21 mouse cellular contexts compared by ENCODE assay signal in genomic region chr4:124422406-124422805, GRCm38 (mm10).
A peak's percentile ranks its signal among the peaks of the same experiment; 100 is the strongest.
DNase-seq lines count a peak whose midpoint lies in the region; ATAC-seq and TF ChIP-seq lines count a peak whose summit lies in the region.
"Had no signal": no experiment of that assay in that cellular context is flagged by ENCODE, and none has a peak within 500 bp of the region (broad histone marks: within the 10 kb centered on the region; RNA-seq: fewer than 3 reads in every experiment).

No protein-coding gene starts in this region.

- DNase-seq in forebrain, embryonic 11.5 days (ENCODE audit: low spot score) = peak; percentile 32
- no peak for DNase-seq in forebrain, embryonic 14.5 days (ENCODE audit: low spot score)
- peak; percentile 64 for DNase-seq in heart, adult 11 months
- no peak for DNase-seq in heart, postnatal 36 days
- DNase-seq in heart, embryonic 10.5 days (ENCODE audit: low spot score) = peak; percentile 28
- DNase-seq in heart, postnatal 10 days = no peak
- DNase-seq in midbrain, embryonic 11.5 days (ENCODE audit: low spot score, missing footprints) = peak; percentile 66
- DNase-seq in midbrain, postnatal 0 days (ENCODE audit: low spot score) = no peak
- DNase-seq: adrenal gland, adult 2 months; adrenal gland, adult 8-10 months; adrenal gland, postnatal 10 days; adrenal gland, postnatal 14 days; adrenal gland, postnatal 25 days; adrenal gland, postnatal 36 days; B cell, adult 2 months; cerebellum, adult 11 months; cerebellum, adult 11-12 months had no signal

- H3K4me2 ChIP-seq in forebrain, embryonic 11.5 days (ENCODE audit: low read depth, low read length, severe bottlenecking) = no peak overlapping the region
- no peak overlapping the region for H3K4me2 ChIP-seq in forebrain, embryonic 14.5 days (ENCODE audit: low read length)
- H3K4me2 ChIP-seq in midbrain, embryonic 11.5 days = no peak overlapping the region
- H3K4me2 ChIP-seq in midbrain, postnatal 0 days (ENCODE audit: low read depth, low read length, poor library complexity, severe bottlenecking) = no peak overlapping the region

- intact Hi-C loops in heart, postnatal 36 days (cut with DNase I) = no loop called here
- intact Hi-C loops in heart, postnatal 10 days (cut with DNase I) = no loop called here

- no peaks in the 10 kb centered on the region for H3K9me3 ChIP-seq in forebrain, embryonic 11.5 days (ENCODE audit: control insufficient read depth, low read length)
- H3K9me3 ChIP-seq in forebrain, embryonic 14.5 days (replicated peaks; ENCODE audit: control insufficient read depth, low read length) = no peaks in the 10 kb centered on the region
- no peaks in the 10 kb centered on the region for H3K9me3 ChIP-seq in heart, embryonic 10.5 days
- no peaks in the 10 kb centered on the region for H3K9me3 ChIP-seq in midbrain, embryonic 11.5 days (ENCODE audit: control insufficient read depth, low read length)
- H3K9me3 ChIP-seq in midbrain, postnatal 0 days (ENCODE audit: low read length) = no peaks in the 10 kb centered on the region
- H3K9me3 ChIP-seq: G1E had no signal

- H3K27ac ChIP-seq in forebrain, embryonic 11.5 days (ENCODE audit: low read depth, low read length) = no peak overlapping the region
- H3K27ac ChIP-seq in forebrain, embryonic 14.5 days (ENCODE audit: low read depth, low read length) = no peak overlapping the region
- no peak overlapping the region for H3K27ac ChIP-seq in heart, embryonic 10.5 days
- no peak overlapping the region for H3K27ac ChIP-seq in midbrain, embryonic 11.5 days (ENCODE audit: low read depth, low read length)
- H3K27ac ChIP-seq in midbrain, postnatal 0 days (ENCODE audit: low read depth, low read length) = no peak overlapping the region

- no peak overlapping the region for H3K4me3 ChIP-seq in forebrain, embryonic 11.5 days (ENCODE audit: low read depth, low read length)
- H3K4me3 ChIP-seq in forebrain, embryonic 14.5 days (ENCODE audit: low read depth, low read length) = no peak overlapping the region
- H3K4me3 ChIP-seq in heart, embryonic 10.5 days = no peak overlapping the region
- no peak overlapping the region for H3K4me3 ChIP-seq in midbrain, embryonic 11.5 days (ENCODE audit: low read depth, low read length)
- H3K4me3 ChIP-seq in midbrain, postnatal 0 days (ENCODE audit: low read depth, low read length) = no peak overlapping the region

- H3K4me1 ChIP-seq in forebrain, embryonic 11.5 days (replicated peaks; ENCODE audit: control insufficient read depth, insufficient read depth, low read length) = no peaks in the 10 kb centered on the region
- H3K4me1 ChIP-seq in forebrain, embryonic 14.5 days (ENCODE audit: control insufficient read depth, insufficient read depth, low read length) = no peaks in the 10 kb centered on the region
- peaks cover 8% of the 10 kb centered on the region for H3K4me1 ChIP-seq in heart, embryonic 10.5 days
- H3K4me1 ChIP-seq in midbrain, embryonic 11.5 days (ENCODE audit: control insufficient read depth, insufficient read depth, low read length) = no peaks in the 10 kb centered on the region
- H3K4me1 ChIP-seq in midbrain, postnatal 0 days (ENCODE audit: insufficient read depth, low read length) = no peaks in the 10 kb centered on the region

- no peaks in the 10 kb centered on the region; the same call in 1 of the 2 replicates for H3K27me3 ChIP-seq in forebrain, embryonic 11.5 days (ENCODE audit: control insufficient read depth, insufficient read depth, low read length)
- no peaks in the 10 kb centered on the region for H3K27me3 ChIP-seq in forebrain, embryonic 14.5 days (replicated peaks; ENCODE audit: control insufficient read depth, insufficient read depth, low read length)
- H3K27me3 ChIP-seq in heart, embryonic 10.5 days (ENCODE audit: insufficient read depth, poor library complexity, severe bottlenecking) = no peaks in the 10 kb centered on the region
- no peaks in the 10 kb centered on the region for H3K27me3 ChIP-seq in midbrain, embryonic 11.5 days (ENCODE audit: control insufficient read depth, insufficient read depth, low read length)
- H3K27me3 ChIP-seq in midbrain, postnatal 0 days (ENCODE audit: insufficient read depth, low read length) = no peaks in the 10 kb centered on the region
- H3K27me3 ChIP-seq: Patski had no signal

- ATAC-seq in forebrain, embryonic 11.5 days (replicated peaks; ENCODE audit: low FRiP score) = no peak
- ATAC-seq in forebrain, embryonic 14.5 days = no peak
- ATAC-seq in midbrain, embryonic 11.5 days (ENCODE audit: low FRiP score) = no peak
- no peak for ATAC-seq in midbrain, postnatal 0 days (ENCODE audit: low FRiP score)
- ATAC-seq: activated CD4-positive, CD25-positive, alpha-beta regulatory T cell, adult 4 months; CD4-positive, CD25-positive, alpha-beta regulatory T cell, adult 4 months; Patski had no signal

- no peaks in the 10 kb centered on the region for H3K36me3 ChIP-seq in forebrain, embryonic 11.5 days (ENCODE audit: control insufficient read depth, insufficient read depth, low read length)
- no peaks in the 10 kb centered on the region for H3K36me3 ChIP-seq in forebrain, embryonic 14.5 days (ENCODE audit: control insufficient read depth, insufficient read depth, low read length)
- H3K36me3 ChIP-seq in heart, embryonic 10.5 days = no peaks in the 10 kb centered on the region
- H3K36me3 ChIP-seq in midbrain, embryonic 11.5 days (ENCODE audit: control insufficient read depth, insufficient read depth, low read length) = no peaks in the 10 kb centered on the region
- no peaks in the 10 kb centered on the region for H3K36me3 ChIP-seq in midbrain, postnatal 0 days (ENCODE audit: insufficient read depth, low read length)
- H3K36me3 ChIP-seq: G1E had no signal

- 82% methylated on average over 6 of the region's 6 CpGs for WGBS in forebrain, embryonic 11.5 days
- 82% methylated on average over 6 of the region's 6 CpGs for WGBS in forebrain, embryonic 14.5 days
- 83% methylated on average over 6 of the region's 6 CpGs for WGBS in heart, embryonic 10.5 days
- WGBS in midbrain, embryonic 11.5 days = 89% methylated on average over 6 of the region's 6 CpGs
- 85% methylated on average over 6 of the region's 6 CpGs for WGBS in midbrain, postnatal 0 days

- no peak for TF ChIP-seq CTCF in midbrain, postnatal 0 days (IDR thresholded peaks at IDR 0.05)

- no peak overlapping the region for H3K9ac ChIP-seq in forebrain, embryonic 11.5 days (ENCODE audit: low read length)
- no peak overlapping the region for H3K9ac ChIP-seq in forebrain, embryonic 14.5 days (ENCODE audit: low read length)
- no peak overlapping the region for H3K9ac ChIP-seq in midbrain, embryonic 11.5 days (ENCODE audit: low read length)
- no peak overlapping the region for H3K9ac ChIP-seq in midbrain, postnatal 0 days (replicated peaks; ENCODE audit: low read length, poor library complexity, severe bottlenecking)

Comparison
In these comparisons a context has a peak if more than half of its experiments do, and no peak if none do; other contexts are left out.
1. DNase-seq: peak in forebrain, embryonic 11.5 days (single experiment), heart, adult 11 months (single experiment), heart, embryonic 10.5 days (single experiment) and midbrain, embryonic 11.5 days (single experiment); none in forebrain, embryonic 14.5 days (single experiment), heart, postnatal 36 days (0 of 2), heart, postnatal 10 days (0 of 2) and midbrain, postnatal 0 days (single experiment).